Comparison of ENCODE assay signal across 22 mouse cellular contexts in the genomic region with DNA sequence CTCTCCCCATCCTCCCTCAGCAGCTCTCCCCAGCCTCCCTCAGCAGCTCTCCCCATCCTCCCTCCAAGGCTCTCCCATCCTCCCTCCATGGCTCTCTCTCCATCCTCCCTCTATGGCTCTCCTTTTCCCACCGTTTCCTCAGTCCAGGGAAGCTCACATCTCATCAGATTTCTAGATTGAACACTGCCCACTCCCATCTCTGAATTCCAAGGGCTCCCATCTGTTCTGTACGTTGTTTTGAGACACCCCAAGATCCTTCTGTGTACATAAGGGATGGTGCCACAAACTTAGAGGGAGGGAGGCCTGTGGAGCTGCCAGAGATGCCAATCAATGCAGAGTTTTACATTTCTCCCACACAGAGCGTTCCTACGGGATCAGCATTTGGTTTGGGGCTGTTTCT. TPM values are rescaled to one million over a fixed set of nuclear protein-coding genes. Genes with fewer than 3 reads are reported as not detected.
A peak's percentile ranks its signal among the peaks of the same experiment; 100 is the strongest.
DNase-seq lines count a peak whose midpoint lies in the region; ATAC-seq and TF ChIP-seq lines count a peak whose summit lies in the region.
"Had no signal": no experiment of that assay in that cellular context is flagged by ENCODE, and none has a peak within 500 bp of the region (broad histone marks: within the 10 kb centered on the region; RNA-seq: fewer than 3 reads in every experiment).

No protein-coding gene starts in this region.

- no peaks in the 10 kb centered on the region for H3K36me3 ChIP-seq in forebrain, postnatal 0 days (ENCODE audit: insufficient read depth)
- H3K36me3 ChIP-seq: heart, embryonic 13.5 days; neural tube, embryonic 13.5 days; stomach, embryonic 15.5 days had no signal

- WGBS in forebrain, postnatal 0 days: 35% methylated on average over 4 of the region's 4 CpGs

- no peak for TF ChIP-seq CTCF in forebrain, postnatal 0 days (IDR thresholded peaks at IDR 0.05; ENCODE audit: low read depth)

- H3K27ac ChIP-seq in forebrain, postnatal 0 days (ENCODE audit: low read depth, low read length): no peak overlapping the region
- H3K27ac ChIP-seq: heart, embryonic 13.5 days; hindbrain, postnatal 0 days; kidney, postnatal 0 days; neural tube, embryonic 13.5 days; stomach, embryonic 15.5 days had no signal

- DNase-seq in layer of hippocampus, adult 18-20 months (ENCODE audit: low spot score in 2 of 2): peak; percentile 65 to 70
- DNase-seq in layer of hippocampus, postnatal 25 days (ENCODE audit: extremely low spot score in 1 of 2, low spot score in 1 of 2): no peak
- peak; percentile 53 for DNase-seq in forebrain, postnatal 0 days
- DNase-seq in layer of hippocampus, adult 9-11 months: peak; percentile 63
- DNase-seq in right cerebral cortex, postnatal 10 days (ENCODE audit: low spot score in 2 of 2): peak; percentile 39 to 73
- DNase-seq in ovary, postnatal 36 days (ENCODE audit: low spot score): no peak
- no peak for DNase-seq in cerebellum, postnatal 36 days
- no peak for DNase-seq in thymus, postnatal 0 days (ENCODE audit: low spot score)
- DNase-seq: cerebellum, adult 11 months; heart, adult 11 months; heart, postnatal 36 days; kidney, adult 11 months; lung, adult 2 months; lung, postnatal 4 days; thymus, postnatal 36 days had no signal

- H3K4me1 ChIP-seq in forebrain, postnatal 0 days (ENCODE audit: insufficient read depth): no peaks in the 10 kb centered on the region
- H3K4me1 ChIP-seq: stomach, embryonic 15.5 days had no signal

- no peaks in the 10 kb centered on the region for H3K9me3 ChIP-seq in forebrain, postnatal 0 days (ENCODE audit: low read length)
- H3K9me3 ChIP-seq: heart, embryonic 13.5 days; neural tube, embryonic 13.5 days; stomach, embryonic 15.5 days had no signal

- no peak overlapping the region for H3K4me2 ChIP-seq in forebrain, postnatal 0 days (ENCODE audit: low read depth)
- H3K4me2 ChIP-seq: heart, embryonic 13.5 days; midbrain, embryonic 11.5 days; neural tube, embryonic 13.5 days; stomach, embryonic 15.5 days had no signal

- H3K27me3 ChIP-seq in forebrain, postnatal 0 days (ENCODE audit: insufficient read depth, low read length): no peaks in the 10 kb centered on the region
- H3K27me3 ChIP-seq: heart, embryonic 13.5 days; neural tube, embryonic 13.5 days; stomach, embryonic 15.5 days had no signal

- H3K4me3 ChIP-seq in forebrain, postnatal 0 days (ENCODE audit: low read depth, low read length): no peak overlapping the region
- H3K4me3 ChIP-seq: erythroblast, embryonic 14.5 days; heart, embryonic 13.5 days; neural tube, embryonic 13.5 days; stomach, embryonic 15.5 days had no signal

- H3K9ac ChIP-seq in forebrain, postnatal 0 days: no peak overlapping the region
- H3K9ac ChIP-seq: heart, embryonic 13.5 days; neural tube, embryonic 13.5 days; stomach, embryonic 15.5 days had no signal

- peak; percentile 80 for ATAC-seq in forebrain, postnatal 0 days
- ATAC-seq: hindbrain, postnatal 0 days had no signal

RNA-seq across cellular contexts. Expression of a gene that starts 24.1 kb away (rescaled TPM):
- 10 to 100 TPM; 66.4 to 79.3 TPM for total RNA-seq in layer of hippocampus, adult 18-20 months (2021)
- 10 to 100 TPM; 61.3 to 72.8 TPM for total RNA-seq in layer of hippocampus, postnatal 25 days (2021)
- 2.8 and 3.2 TPM in 2 replicates for total RNA-seq in forebrain, postnatal 0 days (2014; rRNA removed)
- 4.6 and 8.1 TPM in 2 replicates for polyA plus RNA-seq in forebrain, postnatal 0 days (2015; fragmentation: Nextera tagmentation; extraction: Ambion mirVana)
- polyA plus RNA-seq in thymus, postnatal 0 days (2015; fragmentation: Nextera tagmentation; extraction: Ambion mirVana): 15.0 and 17.1 TPM in 2 replicates
- polyA plus RNA-seq: erythroblast, embryonic 14.5 days had no signal

RNA-seq across cellular contexts. Expression of a gene that starts 36.4 kb away (rescaled TPM):
- 10 to 100 TPM; 55.3 to 64.3 TPM for total RNA-seq in layer of hippocampus, adult 18-20 months (2021)
- 10 to 100 TPM; 51.8 to 60.4 TPM for total RNA-seq in layer of hippocampus, postnatal 25 days (2021)
- total RNA-seq in forebrain, postnatal 0 days (2014; rRNA removed): 18.6 and 25.5 TPM in 2 replicates
- polyA plus RNA-seq in forebrain, postnatal 0 days (2015; fragmentation: Nextera tagmentation; extraction: Ambion mirVana): 8.0 and 8.2 TPM in 2 replicates
- 43.2 and 56.0 TPM in 2 replicates for polyA plus RNA-seq in thymus, postnatal 0 days (2015; fragmentation: Nextera tagmentation; extraction: Ambion mirVana)

Comparison
In these comparisons a context has a peak if more than half of its experiments do, and no peak if none do; other contexts are left out.
1. DNase-seq: peak in layer of hippocampus, adult 18-20 months (2 of 2), forebrain, postnatal 0 days (single experiment), layer of hippocampus, adult 9-11 months (single experiment) and right cerebral cortex, postnatal 10 days (2 of 2); none in layer of hippocampus, postnatal 25 days (0 of 2), ovary, postnatal 36 days (single experiment), cerebellum, postnatal 36 days (0 of 2) and thymus, postnatal 0 days (single experiment).
2. RNA of a gene that starts 24.1 kb away (total RNA-seq): 66.4 to 79.3 TPM in layer of hippocampus, adult 18-20 months and 61.3 to 72.8 TPM in layer of hippocampus, postnatal 25 days; 2.8 to 3.2 TPM in forebrain, postnatal 0 days; every median in the first group is over 10 times any median in the second.